Mouse (Mus musculus): ENCODE measurements around the gene Tmem253.
"Not testable (repeated sequence)": the region's sequence is repeated elsewhere in the genome, so short reads cannot be mapped to it uniquely, and the experiment has no call there.

The Tmem253 gene

DNA sequence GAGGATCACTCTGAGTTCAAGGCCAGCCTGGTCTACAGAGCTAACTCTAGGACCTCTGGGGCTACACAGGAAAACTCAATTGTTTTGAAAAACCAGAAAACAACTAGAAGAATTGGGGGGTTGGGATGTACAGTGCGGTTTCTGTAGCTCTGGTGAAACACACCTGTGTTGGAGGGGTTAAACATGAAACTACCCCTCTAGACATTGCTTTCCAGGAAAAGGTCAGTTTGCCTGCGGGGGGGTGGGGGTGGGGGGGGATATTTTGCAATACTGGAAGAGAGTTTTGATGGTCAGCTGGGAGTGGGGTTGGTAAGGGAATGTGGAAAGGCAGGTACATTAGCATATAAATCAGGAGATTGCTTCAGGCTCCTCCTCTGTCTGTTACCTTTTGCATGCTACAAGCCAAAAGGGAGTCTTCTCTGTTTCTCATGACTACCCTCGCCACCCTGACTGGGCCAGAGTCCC, 6.8 kb downstream of the Tmem253 start:
- DNase-seq: peak in 1 of 2 experiments; percentile 9

DNA sequence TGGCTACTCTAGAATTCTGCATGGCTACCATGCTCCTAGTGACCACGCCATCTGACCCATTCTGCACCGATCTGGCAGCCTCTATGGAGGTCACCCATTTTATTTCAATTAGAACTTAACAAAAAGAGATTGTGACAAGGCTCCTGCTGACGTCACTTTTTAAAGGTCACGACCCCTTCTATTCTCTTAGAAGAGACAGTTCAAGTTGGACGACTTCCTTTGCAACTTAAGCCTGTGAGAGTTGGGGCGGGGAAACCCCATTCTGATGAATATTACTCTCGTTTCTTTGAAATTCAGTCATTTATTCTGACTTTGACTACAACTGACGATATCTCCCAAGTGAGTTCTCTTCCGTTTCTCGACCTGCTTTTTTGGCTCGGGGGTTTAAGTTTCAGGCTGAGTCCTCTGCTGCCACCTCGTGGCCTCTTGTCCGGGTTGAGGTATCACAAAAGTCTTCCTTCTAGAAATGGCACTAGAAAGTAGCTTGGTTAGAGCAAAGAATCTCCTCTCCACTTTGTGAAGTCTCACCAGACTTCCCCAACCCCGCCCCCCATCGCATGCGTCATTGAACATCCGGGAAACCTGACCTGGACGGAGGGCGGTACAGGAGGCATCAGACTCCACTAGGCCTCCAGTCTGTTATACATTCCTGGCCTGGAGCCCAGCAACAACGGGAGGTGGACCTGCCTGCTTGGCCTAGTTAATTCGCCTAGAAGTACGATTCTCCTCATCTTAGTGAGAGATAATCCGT, 7.4 kb downstream of the Tmem253 start:
- DNase-seq: peak; percentile 89 to 90

DNA sequence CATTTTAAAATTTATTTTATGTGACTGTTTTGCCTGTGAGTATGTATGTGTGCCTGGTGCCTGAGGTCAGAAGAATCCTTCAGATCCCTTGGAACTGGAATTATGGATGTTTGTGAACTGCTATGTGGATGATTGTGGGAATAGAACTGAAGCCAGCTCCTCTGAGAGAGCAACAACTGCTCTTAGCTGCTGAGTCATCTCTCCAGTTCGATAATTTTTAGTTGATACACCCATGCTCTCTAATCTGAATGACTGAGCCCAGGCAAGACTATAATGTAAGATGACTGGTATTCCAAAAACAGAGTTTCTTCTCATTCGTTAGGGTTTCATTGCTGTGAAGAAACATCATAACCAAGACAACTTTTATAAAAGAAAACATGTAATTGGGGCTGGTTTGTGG, 8.7 kb downstream of the Tmem253 start:
- DNase-seq: no peak

DNA sequence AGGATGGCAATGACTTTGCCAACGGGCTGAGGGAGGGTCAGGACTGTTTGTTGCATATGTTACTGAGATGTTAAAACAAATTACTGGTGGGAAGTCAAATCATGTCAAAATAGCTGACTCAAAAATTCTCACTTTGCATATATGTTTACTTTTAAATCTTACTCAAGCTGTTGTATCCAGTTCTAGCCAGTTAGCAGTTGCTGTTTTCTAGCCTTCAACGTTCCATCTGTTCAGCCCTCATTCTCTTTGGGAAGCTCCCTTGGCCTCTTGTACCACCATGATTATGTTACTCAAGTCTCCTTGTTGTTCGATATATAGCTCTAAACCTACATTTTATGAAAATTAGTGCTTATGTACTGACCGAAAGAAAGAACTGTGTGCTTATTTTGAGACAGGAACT, 10.9 kb downstream of the Tmem253 start:
- no peak for DNase-seq

DNA sequence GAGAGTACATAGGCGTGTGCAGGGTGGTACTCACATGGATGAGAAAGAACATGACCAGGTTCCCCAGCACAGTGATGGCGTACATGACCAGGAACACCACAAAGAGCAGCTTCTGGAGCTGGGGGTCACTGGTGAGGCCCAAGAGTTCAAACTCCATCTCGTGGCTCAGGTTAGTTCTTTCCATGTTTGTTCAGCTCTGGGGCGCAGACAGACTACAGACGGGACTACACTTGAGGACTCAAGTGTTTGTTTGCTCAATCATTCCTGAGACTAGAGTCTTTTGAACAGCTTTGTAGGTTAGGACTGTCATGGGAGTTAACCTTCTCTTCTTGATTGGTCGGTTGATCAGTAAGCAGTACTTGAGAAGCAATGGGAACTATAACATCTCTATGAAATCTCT, 20.5 kb downstream of the Tmem253 start:
- no peak for DNase-seq

DNA sequence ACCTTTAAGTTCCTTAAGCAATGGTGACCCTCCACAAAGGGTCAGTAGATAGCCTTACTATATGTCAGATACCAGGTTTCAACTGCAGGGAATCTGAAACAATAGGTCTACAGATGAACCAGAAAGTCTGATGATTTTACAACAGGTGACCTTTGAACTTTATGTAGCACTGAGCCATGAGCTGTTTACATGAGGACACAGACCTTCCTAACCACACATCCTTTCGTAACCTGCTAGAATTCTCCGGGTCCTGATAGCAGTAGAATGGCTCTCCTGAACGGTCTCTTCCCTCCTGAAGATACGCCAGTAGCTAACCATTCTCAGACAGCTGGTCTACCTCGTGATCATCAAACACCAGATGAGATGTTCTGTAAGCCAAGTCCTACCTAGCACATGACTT, 23.9 kb downstream of the Tmem253 start:
- no peak for DNase-seq

DNA sequence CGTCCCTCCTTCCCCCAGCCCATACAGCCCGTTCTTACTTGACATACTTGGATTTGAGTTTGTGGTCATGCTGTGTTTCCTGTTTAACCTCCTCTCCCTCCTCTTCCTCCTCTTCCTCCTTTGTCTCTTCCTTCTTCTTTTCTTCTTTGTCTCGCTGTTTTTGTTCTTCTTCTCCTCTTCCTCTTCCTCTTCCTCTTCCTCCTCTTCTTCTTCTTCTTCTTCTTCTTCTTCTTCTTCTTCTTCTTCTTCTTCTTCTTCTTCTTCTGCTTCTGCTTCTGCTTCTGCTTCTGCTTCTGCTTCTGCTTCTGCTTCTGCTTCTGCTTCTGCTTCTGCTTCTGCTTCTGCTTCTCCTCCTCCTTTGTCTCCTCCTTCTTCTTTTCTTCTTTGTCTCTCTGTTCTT, 26.9 kb downstream of the Tmem253 start, which contains the start of gene Olfr221:
Gene Olfr221 (minus strand): TSS at position 101 of the 400 bp plus-strand sequence.
- not testable (repeated sequence) for DNase-seq

DNA sequence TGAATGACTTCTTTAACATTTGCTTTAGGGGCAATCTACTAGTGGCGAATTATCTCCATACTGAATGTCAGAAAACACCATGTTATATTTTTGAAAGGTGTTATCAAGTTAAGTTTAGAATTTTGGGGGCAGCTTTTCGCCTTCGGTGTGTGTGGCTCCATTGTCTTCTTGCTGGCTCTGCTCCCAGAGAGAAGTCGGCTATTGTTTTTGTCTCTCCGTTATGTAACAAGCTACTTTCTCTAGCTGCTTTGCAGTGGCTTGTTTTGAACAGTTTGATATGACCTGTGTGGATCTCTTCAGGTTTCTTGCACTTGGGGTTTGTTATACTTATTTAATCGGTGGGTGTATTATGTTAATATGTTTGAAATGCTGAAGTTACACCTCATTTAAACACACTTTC, 28.0 kb downstream of the Tmem253 start:
- DNase-seq: no peak

DNA sequence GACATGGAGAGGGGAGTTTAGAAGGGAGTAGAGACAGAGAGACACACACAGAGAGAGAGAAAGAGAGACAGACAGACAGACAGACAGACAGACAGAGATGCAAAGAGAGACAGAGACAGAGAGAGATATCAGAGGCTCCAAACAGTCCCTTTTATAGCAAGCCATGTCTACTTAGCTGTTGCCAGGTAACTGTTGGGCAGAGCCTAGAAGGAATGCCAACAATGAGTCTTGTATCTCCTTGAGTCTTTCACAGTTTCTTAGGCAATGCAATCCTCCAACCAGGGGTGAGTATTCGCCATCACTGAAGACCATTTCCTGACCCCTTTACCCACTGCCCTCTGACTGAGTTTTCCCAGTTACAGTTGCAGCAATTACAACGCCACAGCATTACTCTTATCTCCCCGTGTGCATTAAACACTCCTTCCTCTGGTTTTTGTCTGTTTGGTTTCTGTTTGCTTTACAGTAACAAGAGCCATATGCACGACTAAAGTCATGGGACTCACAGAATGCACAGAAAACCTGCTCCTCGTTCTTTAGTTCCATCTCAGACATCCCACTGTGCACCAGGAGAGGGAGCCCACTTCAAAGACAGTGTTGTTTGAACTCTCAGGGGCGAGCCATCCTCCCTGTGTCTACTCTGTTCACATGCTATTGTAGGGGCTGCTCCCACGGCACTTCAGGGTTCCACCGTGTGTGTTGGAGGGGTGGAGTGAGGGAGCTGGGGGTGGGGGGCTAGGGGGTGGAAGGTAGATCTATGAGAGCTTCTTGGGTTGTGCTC, 29.6 kb downstream of the Tmem253 start:
- DNase-seq: peak; percentile 67 to 75

DNA sequence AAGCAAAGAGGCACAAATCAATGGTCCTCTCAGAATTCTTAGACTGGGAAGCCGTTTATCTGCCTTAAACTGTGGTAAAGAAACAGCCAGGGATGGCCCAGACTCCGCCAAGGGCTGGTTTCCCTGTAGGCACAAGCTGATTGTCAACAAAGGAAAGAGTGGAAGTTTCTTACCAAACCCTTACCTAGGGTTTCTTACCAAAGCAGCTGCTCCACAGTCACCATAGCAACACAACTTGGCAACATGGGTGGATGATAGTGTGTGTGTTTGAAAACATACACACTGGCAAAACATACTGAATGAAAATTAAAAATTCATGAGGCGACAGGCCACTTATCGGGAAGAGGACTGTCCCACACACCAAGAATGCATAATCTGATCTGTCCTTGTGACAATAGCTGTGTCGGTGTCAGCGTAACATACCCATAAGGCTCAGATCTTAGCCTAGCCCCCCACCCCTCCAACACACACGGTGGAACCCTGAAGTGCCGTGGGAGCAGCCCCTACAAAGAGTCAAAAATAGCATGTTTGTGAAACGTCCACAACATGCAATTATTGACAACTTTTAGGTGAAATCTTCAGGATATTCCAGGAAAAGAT, 30.6 kb downstream of the Tmem253 start:
- no peak for DNase-seq

DNA sequence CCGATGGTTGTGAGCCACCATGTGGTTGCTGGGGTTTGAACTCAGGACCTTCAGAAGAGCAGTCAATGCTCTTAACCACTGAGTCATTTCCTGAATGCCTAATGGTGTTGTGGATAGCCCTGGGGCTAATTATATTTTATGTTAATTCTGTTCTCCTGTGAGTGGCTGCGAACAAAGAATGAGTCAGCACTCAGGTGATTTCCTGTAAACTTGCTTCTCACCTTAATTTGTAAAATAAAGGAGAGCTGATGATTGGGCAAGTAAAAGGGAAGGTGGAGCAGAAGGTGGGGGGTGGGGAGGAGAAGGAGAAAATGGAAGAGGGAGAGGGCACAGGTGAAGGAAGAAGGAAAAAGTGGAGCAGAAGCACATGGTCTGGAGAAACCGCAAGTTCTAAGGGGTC, 37.3 kb downstream of the Tmem253 start:
- DNase-seq: not testable (repeated sequence)

DNA sequence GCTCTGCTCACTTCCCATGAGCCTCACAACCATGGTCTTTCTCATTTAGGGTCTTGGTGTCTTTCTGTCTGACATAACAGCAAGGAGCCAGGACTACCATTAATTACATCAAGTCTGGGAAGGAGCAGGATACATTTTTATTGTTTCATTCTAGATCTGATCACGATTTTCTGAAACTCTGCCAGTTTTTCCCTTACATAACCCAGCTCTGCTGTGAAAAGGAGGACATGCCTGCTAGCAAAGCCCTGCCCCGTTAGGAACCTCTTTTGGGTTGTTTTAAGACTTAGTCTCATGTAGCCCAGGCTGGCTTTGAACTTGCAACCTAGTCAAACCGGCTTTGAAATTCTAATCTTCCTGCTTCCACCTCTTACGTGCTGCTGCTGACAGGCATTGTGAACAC, 44.5 kb downstream of the Tmem253 start:
- peak; percentile 60 to 71 for DNase-seq

DNA sequence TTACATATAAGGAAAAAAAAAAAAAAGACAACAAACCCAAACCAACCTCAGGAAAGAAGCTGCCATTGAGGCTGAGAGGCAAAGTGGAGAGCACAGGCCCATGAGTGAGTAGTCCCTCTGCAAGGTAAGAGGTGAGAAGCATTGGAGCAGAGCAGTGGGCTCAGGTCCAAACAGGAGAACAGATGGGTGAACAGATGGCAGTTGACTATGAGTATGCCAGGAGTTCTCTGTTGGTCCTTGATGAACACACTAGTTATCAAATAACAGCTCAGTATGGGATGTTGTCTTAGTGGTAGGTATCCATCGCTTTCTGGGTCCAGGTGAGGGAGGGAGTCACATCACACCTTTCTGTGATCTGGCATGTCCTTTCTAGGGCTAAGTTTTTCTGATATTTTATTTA, 45.3 kb downstream of the Tmem253 start:
- peak; percentile 94 to 96 for DNase-seq

DNA sequence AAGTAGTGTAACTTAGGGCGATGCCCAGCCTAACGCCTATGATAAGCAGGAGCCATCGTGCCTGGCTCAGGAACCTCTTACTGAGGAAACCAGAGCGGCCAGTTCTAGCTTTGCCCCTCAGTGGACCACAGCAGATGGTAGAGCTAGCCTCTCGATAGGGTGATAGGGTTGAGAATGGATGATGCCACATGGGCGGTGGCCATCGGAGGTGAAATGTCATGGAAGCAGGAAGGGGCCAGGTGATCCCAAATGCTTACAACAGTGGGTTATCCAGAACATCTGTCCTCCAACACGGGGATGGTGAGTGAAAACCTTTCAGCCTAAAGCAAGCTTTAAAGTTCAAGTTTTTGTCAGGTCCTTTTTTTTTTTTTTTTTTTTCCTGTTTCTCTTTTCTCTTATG, 46.3 kb downstream of the Tmem253 start:
- DNase-seq: peak; percentile 54 to 56

DNA sequence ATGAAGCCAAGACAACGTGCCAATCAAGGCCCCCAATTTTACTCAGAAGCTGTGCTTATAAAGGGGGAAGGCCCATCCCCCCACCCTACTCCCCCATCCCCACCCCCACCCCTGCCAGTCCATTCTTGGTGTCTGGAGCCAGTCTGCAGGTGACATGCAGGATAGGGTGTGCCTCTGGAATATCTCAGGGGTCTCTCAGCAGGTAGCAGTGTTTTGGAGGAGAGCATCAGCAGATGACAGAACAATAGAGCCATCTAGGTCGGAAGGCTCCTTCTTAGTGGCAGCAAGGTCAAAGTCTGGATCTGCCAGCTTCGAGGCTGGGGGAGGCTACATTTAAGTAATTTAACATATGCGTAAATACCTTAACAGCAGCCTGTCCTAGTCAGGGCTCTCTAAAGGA, 50.7 kb downstream of the Tmem253 start:
- DNase-seq: no peak

Data from cerebellum, adult 18-20 months (tissue).